Mouse (Mus musculus): Measurements from ENCODE around the gene Zfp800.

DNA sequence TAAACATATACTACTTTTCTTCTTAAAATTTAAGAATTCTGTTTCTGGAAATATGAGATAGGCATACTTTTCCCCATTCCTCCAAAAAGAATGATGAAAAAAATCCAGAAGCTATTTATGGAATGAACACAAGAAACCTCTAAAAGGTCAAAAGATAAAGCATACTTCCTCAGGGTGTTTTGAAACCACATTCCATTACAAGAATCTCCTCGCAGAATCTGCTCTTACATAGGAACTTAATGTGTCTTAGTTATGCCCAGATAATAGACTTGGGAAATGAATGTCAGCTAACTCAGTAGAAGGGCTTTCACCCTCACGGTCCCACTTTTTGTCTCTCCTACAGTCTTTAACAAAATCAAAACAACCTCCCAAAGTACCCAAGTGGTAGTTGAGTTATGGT lies 203.9 kb downstream of the Zfp800 start:
- TF ChIP-seq CTCF (IDR thresholded peaks at IDR 0.05; ENCODE audit: borderline replicate concordance, insufficient read depth, low read length), result no peak
- no peak for TF ChIP-seq POLR2A (IDR thresholded peaks at IDR 0.05; ENCODE audit: low read depth, low read length)

Data from embryonic fibroblast, embryonic 13.5 days (primary cell).